Mouse (Mus musculus): ENCODE measurements around the gene Dab1. TPM values are rescaled to one million over a fixed set of nuclear protein-coding genes. Genes with fewer than 3 reads are reported as not detected.

Dab1 gene
- polyA plus RNA-seq, 1 experiment from 2014 or later, result 3.6 TPM

GRCm38 (mm10) chr4:104415482-104415881 is 796.3 kb downstream of the Dab1 start:
- WGBS, result 55% methylated on average over 2 of the region's 2 CpGs
- no peak for DNase-seq (ENCODE audit: low spot score)
- no peaks in the 10 kb centered on the region for H3K27me3 ChIP-seq (ENCODE audit: insufficient read depth, poor library complexity, severe bottlenecking)

GRCm38 (mm10) chr4:104418354-104418753 is 799.2 kb downstream of the Dab1 start:
- Histone ChIP-seq H3K4me3 (no peak overlapping the region), H3K27me3 (ENCODE audit: insufficient read depth, poor library complexity, severe bottlenecking) (no peaks in the 10 kb centered on the region), H3K9me3 (no peaks in the 10 kb centered on the region), H3K4me1 (no peaks in the 10 kb centered on the region), H3K36me3 (no peaks in the 10 kb centered on the region), H3K27ac (no peak overlapping the region)
- DNase-seq (ENCODE audit: low spot score), result no peak
- whole genome bisulfite sequencing, result 89% methylated on average over 2 of the region's 2 CpGs

More at GRCm38 (mm10) chr4:104415482-104415881, 796.3 kb downstream of the Dab1 start:
- Histone ChIP-seq H3K27ac (no peak overlapping the region), H3K36me3 (no peaks in the 10 kb centered on the region), H3K4me3 (no peak overlapping the region), H3K4me1 (no peaks in the 10 kb centered on the region), H3K9me3 (no peaks in the 10 kb centered on the region)

GRCm38 (mm10) chr4:104420983-104421680 is 802.0 kb downstream of the Dab1 start:
- Histone ChIP-seq H3K27me3 (ENCODE audit: insufficient read depth, poor library complexity, severe bottlenecking) (no peaks in the 10 kb centered on the region), H3K27ac (no peak overlapping the region), H3K4me1 (no peaks in the 10 kb centered on the region), H3K4me3 (no peak overlapping the region), H3K9me3 (no peaks in the 10 kb centered on the region), H3K36me3 (no peaks in the 10 kb centered on the region)
- no peak for DNase-seq (ENCODE audit: low spot score)
- WGBS, result 90% methylated on average over 12 of the region's 12 CpGs

- no peak overlapping the region for H3K27ac ChIP-seq
- no peaks in the 10 kb centered on the region for H3K9me3 ChIP-seq
- H3K36me3 ChIP-seq, result no peaks in the 10 kb centered on the region
- peaks cover 12% of the 10 kb centered on the region for H3K4me1 ChIP-seq
- 0 out of 2 replicates have a peak, but pooled peaks cover 3% of the 10 kb centered on the region for H3K27me3 ChIP-seq (ENCODE audit: insufficient read depth, poor library complexity, severe bottlenecking)
- DNase-seq (ENCODE audit: low spot score), result no peak
- no peak overlapping the region for H3K4me3 ChIP-seq
- 57% methylated on average over 7 of the region's 7 CpGs for WGBS
These were observed 810.0 kb downstream of the Dab1 start for GRCm38 (mm10) chr4:104429127-104429526.

GRCm38 (mm10) chr4:104431231-104431855 is 812.2 kb downstream of the Dab1 start:
- Histone ChIP-seq H3K36me3 (no peaks in the 10 kb centered on the region), H3K27ac (no peak overlapping the region), H3K4me3 (no peak overlapping the region), H3K4me1 (peaks cover 12% of the 10 kb centered on the region), H3K27me3 (ENCODE audit: insufficient read depth, poor library complexity, severe bottlenecking) (0 out of 2 replicates have a peak, but pooled peaks cover 3% of the 10 kb centered on the region), H3K9me3 (no peaks in the 10 kb centered on the region)
- WGBS, result 65% methylated on average over 7 of the region's 7 CpGs
- no peak for DNase-seq (ENCODE audit: low spot score)

- Histone ChIP-seq H3K9me3 (no peaks in the 10 kb centered on the region), H3K4me1 (peaks cover 12% of the 10 kb centered on the region), H3K27me3 (ENCODE audit: insufficient read depth, poor library complexity, severe bottlenecking) (0 out of 2 replicates have a peak, but pooled peaks cover 7% of the 10 kb centered on the region), H3K36me3 (no peaks in the 10 kb centered on the region), H3K4me3 (no peak overlapping the region), H3K27ac (no peak overlapping the region)
- WGBS, result 83% methylated on average over 11 of the region's 11 CpGs
- DNase-seq (ENCODE audit: low spot score), result no peak
These were observed 813.0 kb downstream of the Dab1 start for GRCm38 (mm10) chr4:104432150-104432549.

- 83% methylated on average over 5 of the region's 5 CpGs for WGBS
- H3K27ac ChIP-seq, result no peak overlapping the region
- H3K4me3 ChIP-seq, result no peak overlapping the region
- H3K9me3 ChIP-seq, result no peaks in the 10 kb centered on the region
- no peaks in the 10 kb centered on the region for H3K36me3 ChIP-seq
- 0 out of 2 replicates have a peak, but pooled peaks cover 3% of the 10 kb centered on the region for H3K4me1 ChIP-seq
- peaks cover 16% of the 10 kb centered on the region; the same call in 1 of the 2 replicates for H3K27me3 ChIP-seq (ENCODE audit: insufficient read depth, poor library complexity, severe bottlenecking)
- DNase-seq (ENCODE audit: low spot score), result peak; percentile 22
These were observed 816.6 kb downstream of the Dab1 start for GRCm38 (mm10) chr4:104435736-104436135.

- Histone ChIP-seq H3K4me1 (0 out of 2 replicates have a peak, but pooled peaks cover under 1% of the 10 kb centered on the region), H3K27ac (no peak overlapping the region)
- 92% methylated on average over 4 of the region's 4 CpGs for WGBS
These were observed 817.3 kb downstream of the Dab1 start for GRCm38 (mm10) chr4:104436411-104436810.

GRCm38 (mm10) chr4:104438730-104439129 is 819.6 kb downstream of the Dab1 start:
- 91% methylated on average over 4 of the region's 4 CpGs for WGBS
- no peak for DNase-seq (ENCODE audit: low spot score)
- Histone ChIP-seq H3K36me3 (no peaks in the 10 kb centered on the region), H3K4me1 (no peaks in the 10 kb centered on the region), H3K27me3 (ENCODE audit: insufficient read depth, poor library complexity, severe bottlenecking) (peaks cover 23% of the 10 kb centered on the region; the same call in 1 of the 2 replicates), H3K9me3 (no peaks in the 10 kb centered on the region), H3K27ac (no peak overlapping the region), H3K4me3 (no peak overlapping the region)

More at GRCm38 (mm10) chr4:104436411-104436810, 817.3 kb downstream of the Dab1 start:
- DNase-seq (ENCODE audit: low spot score), result peak; percentile 66
- Histone ChIP-seq H3K9me3 (no peaks in the 10 kb centered on the region), H3K36me3 (no peaks in the 10 kb centered on the region), H3K4me3 (no peak overlapping the region), H3K27me3 (ENCODE audit: insufficient read depth, poor library complexity, severe bottlenecking) (peaks cover 16% of the 10 kb centered on the region; the same call in 1 of the 2 replicates)

- no peaks in the 10 kb centered on the region for H3K9me3 ChIP-seq
- peaks cover 31% of the 10 kb centered on the region; the same call in 1 of the 2 replicates for H3K27me3 ChIP-seq (ENCODE audit: insufficient read depth, poor library complexity, severe bottlenecking)
- H3K4me3 ChIP-seq, result no peak overlapping the region
- DNase-seq (ENCODE audit: low spot score), result no peak
- H3K27ac ChIP-seq, result no peak overlapping the region
- no peaks in the 10 kb centered on the region for H3K36me3 ChIP-seq
- no peaks in the 10 kb centered on the region for H3K4me1 ChIP-seq
- WGBS, result 64% methylated on average over 3 of the region's 3 CpGs
These were observed 820.5 kb downstream of the Dab1 start for GRCm38 (mm10) chr4:104439641-104440040.

- Histone ChIP-seq H3K27ac (no peak overlapping the region), H3K36me3 (no peaks in the 10 kb centered on the region), H3K9me3 (no peaks in the 10 kb centered on the region), H3K4me1 (no peaks in the 10 kb centered on the region), H3K27me3 (ENCODE audit: insufficient read depth, poor library complexity, severe bottlenecking) (peaks cover 31% of the 10 kb centered on the region; the same call in 1 of the 2 replicates), H3K4me3 (no peak overlapping the region)
- no peak for DNase-seq (ENCODE audit: low spot score)
- 69% methylated on average over 10 of the region's 10 CpGs for WGBS
These were observed 824.0 kb downstream of the Dab1 start for GRCm38 (mm10) chr4:104442925-104443747.

- no peak overlapping the region for H3K4me3 ChIP-seq
- 35% methylated on average over 8 of the region's 8 CpGs for WGBS
These were observed 824.6 kb downstream of the Dab1 start for GRCm38 (mm10) chr4:104443775-104444174.

More at GRCm38 (mm10) chr4:104443775-104444174, 824.6 kb downstream of the Dab1 start:
- Histone ChIP-seq H3K9me3 (no peaks in the 10 kb centered on the region), H3K27me3 (ENCODE audit: insufficient read depth, poor library complexity, severe bottlenecking) (peaks cover 31% of the 10 kb centered on the region; the same call in 1 of the 2 replicates), H3K27ac (no peak overlapping the region), H3K4me1 (no peaks in the 10 kb centered on the region), H3K36me3 (no peaks in the 10 kb centered on the region)
- DNase-seq (ENCODE audit: low spot score), result no peak

Measured in heart, embryonic 10.5 days (tissue).